24 mouse cellular contexts compared by ENCODE assay signal in the genomic region with DNA sequence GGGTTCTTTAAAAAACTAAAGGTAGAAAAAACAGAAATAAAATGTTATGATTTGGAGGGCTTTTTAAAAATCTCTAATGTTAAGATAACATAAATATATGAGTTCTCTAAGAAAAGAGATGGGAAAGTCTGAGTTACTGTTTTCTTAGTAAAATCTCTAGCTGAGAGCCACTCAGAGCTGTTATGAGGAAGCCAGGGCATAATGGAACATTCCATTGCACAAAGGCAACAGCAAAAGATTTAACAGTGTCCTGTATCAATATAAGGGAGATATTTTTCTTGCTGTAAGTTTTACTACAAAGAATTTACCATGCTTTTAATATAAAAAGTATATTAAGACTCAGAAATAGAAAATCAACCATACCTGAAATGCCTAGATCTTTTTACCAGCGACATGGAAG.
DNase-seq lines count a peak whose midpoint lies in the region; ATAC-seq and TF ChIP-seq lines count a peak whose summit lies in the region.
"Had no signal": no experiment of that assay in that cellular context is flagged by ENCODE, and none has a peak within 500 bp of the region (broad histone marks: within the 10 kb centered on the region; RNA-seq: fewer than 3 reads in every experiment).

No protein-coding gene starts in this region.

- no peaks in the 10 kb centered on the region for H3K4me1 ChIP-seq in lung, postnatal 0 days (ENCODE audit: insufficient read depth, low read depth, low read length)
- H3K4me1 ChIP-seq: embryonic facial prominence, embryonic 12.5 days; heart, embryonic 10.5 days; hindbrain, embryonic 10.5 days; kidney, embryonic 15.5 days; midbrain, embryonic 12.5 days; neural tube, embryonic 12.5 days had no signal

- H3K27me3 ChIP-seq in lung, postnatal 0 days (replicated peaks; ENCODE audit: insufficient read depth, low read length) = no peaks in the 10 kb centered on the region
- H3K27me3 ChIP-seq: embryonic facial prominence, embryonic 12.5 days; kidney, embryonic 15.5 days; midbrain, embryonic 12.5 days; neural tube, embryonic 12.5 days had no signal

- H3K4me3 ChIP-seq in lung, postnatal 0 days (ENCODE audit: low read depth, low read length) = no peak overlapping the region
- H3K4me3 ChIP-seq: embryonic facial prominence, embryonic 12.5 days; erythroblast, embryonic 14.5 days; heart, embryonic 10.5 days; hindbrain, embryonic 10.5 days; kidney, embryonic 15.5 days; midbrain, embryonic 12.5 days; neural tube, embryonic 12.5 days had no signal

- DNase-seq in lung, postnatal 0 days (ENCODE audit: low spot score) = peak; percentile 17
- DNase-seq in lung, postnatal 10 days = no peak
- peak; percentile 30 for DNase-seq in R1 (ENCODE audit: low read depth, low spot score)
- no peak for DNase-seq in cerebellum, adult 11 months
- DNase-seq in spleen, adult 12 weeks (ENCODE audit: low spot score) = no peak
- DNase-seq: adrenal gland, adult 8-10 months; cerebellum, adult 9-10 months; layer of hippocampus, postnatal 36 days; left cerebral cortex, postnatal 4 days; liver, postnatal 0 days; lung, postnatal 4 days; spleen, adult 18-20 months; thymus, adult 18-20 months had no signal

- H3K9me3 ChIP-seq in lung, postnatal 0 days (ENCODE audit: low read length) = no peaks in the 10 kb centered on the region
- H3K9me3 ChIP-seq: embryonic facial prominence, embryonic 12.5 days; heart, embryonic 10.5 days; hindbrain, embryonic 10.5 days; kidney, embryonic 15.5 days; midbrain, embryonic 12.5 days; neural tube, embryonic 12.5 days had no signal

- H3K27ac ChIP-seq in lung, postnatal 0 days (ENCODE audit: low read length) = no peak overlapping the region
- H3K27ac ChIP-seq: embryonic facial prominence, embryonic 12.5 days; heart, embryonic 10.5 days; hindbrain, embryonic 10.5 days; kidney, embryonic 15.5 days; midbrain, embryonic 12.5 days; neural tube, embryonic 12.5 days had no signal

- no peak for TF ChIP-seq EP300 in lung, postnatal 0 days (IDR thresholded peaks at IDR 0.05)

- no peak for TF ChIP-seq CTCF in lung, postnatal 0 days (IDR thresholded peaks at IDR 0.05)

- no peak for ATAC-seq in lung, postnatal 0 days
- ATAC-seq in megakaryocyte, adult 5-6 weeks (ENCODE audit: poor library complexity, severe bottlenecking) = peak; percentile 38; the same call in 1 of the 2 replicates
- no peak for ATAC-seq in megakaryocyte-erythroid progenitor cell, adult 5-6 weeks (replicated peaks; ENCODE audit: low FRiP score, low TSS enrichment, poor library complexity, severe bottlenecking)
- ATAC-seq: forebrain, embryonic 16.5 days; intestine, embryonic 16.5 days; liver, postnatal 0 days had no signal

- no peak overlapping the region for H3K4me2 ChIP-seq in lung, postnatal 0 days (replicated peaks; ENCODE audit: low read depth, low read length)
- H3K4me2 ChIP-seq: embryonic facial prominence, embryonic 12.5 days; kidney, embryonic 15.5 days; midbrain, embryonic 12.5 days; neural tube, embryonic 12.5 days had no signal

- no peak overlapping the region for H3K9ac ChIP-seq in lung, postnatal 0 days (replicated peaks; ENCODE audit: low read depth)
- H3K9ac ChIP-seq: embryonic facial prominence, embryonic 12.5 days; kidney, embryonic 15.5 days; liver, postnatal 0 days; midbrain, embryonic 12.5 days; neural tube, embryonic 12.5 days had no signal

- no peaks in the 10 kb centered on the region for H3K36me3 ChIP-seq in lung, postnatal 0 days (ENCODE audit: insufficient read depth, low read length)
- H3K36me3 ChIP-seq: embryonic facial prominence, embryonic 12.5 days; heart, embryonic 10.5 days; hindbrain, embryonic 10.5 days; kidney, embryonic 15.5 days; midbrain, embryonic 12.5 days; neural tube, embryonic 12.5 days had no signal

- 64% methylated on average over 1 of the region's 1 CpGs for WGBS in lung, postnatal 0 days

Comparison
In these comparisons a context has a peak if more than half of its experiments do, and no peak if none do; other contexts are left out.
1. DNase-seq: peak in lung, postnatal 0 days (single experiment) and R1 (single experiment); none in lung, postnatal 10 days (single experiment), cerebellum, adult 11 months (single experiment) and spleen, adult 12 weeks (single experiment).